Mouse (Mus musculus): Measurements from ENCODE around the gene Cdk9.

- no peak for TF ChIP-seq ZNF384 (IDR thresholded peaks at IDR 0.05; ENCODE audit: low read depth, low read length)
- TF ChIP-seq CHD2 (IDR thresholded peaks at IDR 0.05; ENCODE audit: low read depth, low read length) = no peak
- TF ChIP-seq MAFK (IDR thresholded peaks at IDR 0.05; ENCODE audit: insufficient read depth, low read depth, low read length) = no peak
- TF ChIP-seq HCFC1 (IDR thresholded peaks at IDR 0.05; ENCODE audit: borderline replicate concordance, insufficient read depth, low read length) = no peak
- TF ChIP-seq ZC3H11A (IDR thresholded peaks at IDR 0.05; ENCODE audit: borderline replicate concordance, low read depth, low read length) = no peak
Observed at GRCm38 (mm10) chr2:32720053-32720452, 7.2 kb upstream of the Cdk9 start.
